Mouse (Mus musculus) hindlimb bud, embryonic 11.5 days (tissue): ENCODE results near the gene Adgrf3.
"Not testable (repeated sequence)": the region's sequence is repeated elsewhere in the genome, so short reads cannot be mapped to it uniquely, and the experiment has no call there.

Source experiments
- DNase-seq: peaks from one replicate; pipeline ENCODE4 v3.0.0-alpha.2; 2012; ENCODE audit warnings: low read depth, low spot score; ENCODE audit errors: extremely low spot score

Gene Adgrf3

DNA sequence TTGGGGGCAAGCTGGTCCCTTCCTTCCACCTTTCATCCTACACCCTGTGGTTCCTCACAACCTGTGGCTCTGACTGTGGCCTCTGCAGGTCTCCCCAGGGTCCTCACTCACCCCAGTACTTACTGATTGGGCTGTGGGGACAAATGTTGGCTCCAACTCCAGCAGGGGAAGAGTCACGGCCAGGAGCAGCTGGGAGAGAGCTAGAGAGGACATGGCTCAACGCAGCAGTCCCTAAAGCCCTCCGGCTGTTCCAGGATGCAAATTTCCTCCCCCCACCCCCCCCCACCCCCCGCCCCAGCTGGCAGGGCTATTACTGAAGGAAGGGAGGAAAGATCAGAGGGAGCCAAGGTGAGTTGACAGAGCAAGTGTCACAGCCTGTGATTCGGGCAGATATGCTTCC is at the start of gene Adgrf3:
Gene Adgrf3 (minus strand): TSS at position 230 of the 400 bp plus-strand sequence.
- DNase-seq, result no peak

GRCm38 (mm10) chr5:30247666-30248065 is 42.1 kb upstream of the Adgrf3 start:
- DNase-seq, result no peak

DNA sequence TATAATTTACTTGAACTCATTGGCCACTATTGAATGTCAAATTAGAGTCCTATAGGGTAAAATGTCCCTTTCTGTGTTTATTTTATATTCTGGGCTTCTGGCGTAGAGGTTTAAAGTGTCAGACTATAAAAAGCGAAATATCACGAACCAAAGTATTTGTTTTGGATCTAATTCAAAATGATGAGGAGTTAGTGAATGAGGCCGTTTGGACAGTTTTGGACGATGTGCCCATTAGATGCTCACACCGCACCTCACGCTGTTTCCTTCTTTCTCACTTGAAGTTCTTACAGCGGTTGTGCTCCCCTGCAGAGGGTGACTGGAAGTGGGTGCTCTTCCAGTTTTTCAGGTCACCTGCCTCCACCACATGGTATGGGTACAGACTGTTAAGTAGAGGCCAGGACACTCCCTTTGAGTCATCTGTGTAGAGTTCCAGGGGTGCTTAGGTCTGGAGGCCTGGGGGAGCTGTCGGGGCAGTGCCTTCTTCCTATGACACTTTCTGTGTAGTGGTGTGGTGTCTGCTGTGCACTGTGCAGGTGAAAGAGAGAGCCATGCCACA is 40.4 kb upstream of the Adgrf3 start:
- no peak for DNase-seq

- no peak for DNase-seq
Observed at GRCm38 (mm10) chr5:30243741-30244140, 38.2 kb upstream of the Adgrf3 start.

DNA sequence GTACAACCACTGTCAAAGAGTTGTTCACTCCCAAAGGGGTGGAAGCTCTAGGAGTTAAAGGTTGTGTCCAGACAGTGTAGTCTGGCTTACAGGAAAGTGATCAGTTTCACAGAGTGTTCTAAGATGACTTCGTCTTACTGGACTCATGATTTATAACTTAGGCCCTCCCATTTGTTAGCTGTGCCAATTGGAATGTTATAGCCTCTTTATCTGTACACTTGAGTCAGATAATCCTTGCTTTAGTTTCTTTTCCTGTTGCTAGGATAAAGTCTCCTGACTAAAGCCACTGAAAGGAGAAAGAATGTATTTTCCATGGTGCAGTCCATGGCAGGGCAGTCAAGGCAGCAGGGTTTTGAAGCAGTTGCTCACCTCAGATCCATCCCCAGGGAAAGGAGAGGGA is 36.9 kb upstream of the Adgrf3 start:
- no peak for DNase-seq

GRCm38 (mm10) chr5:30240552-30240951 is 35.0 kb upstream of the Adgrf3 start:
- DNase-seq, result no peak

DNA sequence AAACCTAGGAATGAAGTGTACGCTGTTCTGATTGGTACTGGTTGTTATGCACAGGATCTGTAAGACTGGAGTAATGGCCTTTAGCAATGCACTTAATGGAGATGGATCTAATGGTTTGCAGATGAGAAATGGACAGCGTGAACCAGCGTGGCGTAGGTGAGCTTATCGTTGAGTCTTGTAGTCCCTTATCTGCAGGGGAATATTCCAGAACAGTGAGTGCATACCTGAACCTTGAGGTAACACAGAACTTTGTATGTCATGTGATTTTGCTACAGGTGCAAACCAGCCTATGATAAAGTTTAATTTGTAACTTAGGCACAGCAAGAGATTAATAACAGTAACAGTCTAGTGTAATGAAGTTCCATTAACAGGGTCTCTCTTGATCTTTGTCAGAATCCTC is 33.0 kb upstream of the Adgrf3 start:
- DNase-seq, result no peak

DNA sequence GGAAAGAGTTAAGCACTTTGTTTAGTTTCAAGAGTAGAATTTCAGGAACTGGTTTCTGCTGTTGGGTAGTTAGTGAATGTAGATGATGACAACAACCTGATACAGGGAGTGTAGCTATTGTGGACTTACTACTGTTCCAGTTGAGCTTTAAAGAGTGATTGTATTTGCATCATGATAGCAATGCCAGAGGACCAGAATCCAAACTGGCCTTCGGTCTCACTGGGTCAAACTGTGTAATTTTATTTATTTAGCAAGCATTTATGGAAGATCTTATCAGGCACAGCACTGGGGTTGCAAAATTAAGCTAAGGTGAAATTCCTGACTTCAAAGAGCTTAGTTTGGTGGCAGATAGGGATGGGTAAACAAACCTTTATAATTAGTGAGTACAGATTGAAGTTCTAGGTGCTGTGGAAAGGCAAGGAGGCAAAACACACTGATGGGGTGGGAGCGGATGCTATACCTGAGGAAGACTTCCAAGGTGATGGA is 30.2 kb upstream of the Adgrf3 start:
- no peak for DNase-seq

- DNase-seq, result no peak
Observed at GRCm38 (mm10) chr5:30233979-30234378, 28.5 kb upstream of the Adgrf3 start.

DNA sequence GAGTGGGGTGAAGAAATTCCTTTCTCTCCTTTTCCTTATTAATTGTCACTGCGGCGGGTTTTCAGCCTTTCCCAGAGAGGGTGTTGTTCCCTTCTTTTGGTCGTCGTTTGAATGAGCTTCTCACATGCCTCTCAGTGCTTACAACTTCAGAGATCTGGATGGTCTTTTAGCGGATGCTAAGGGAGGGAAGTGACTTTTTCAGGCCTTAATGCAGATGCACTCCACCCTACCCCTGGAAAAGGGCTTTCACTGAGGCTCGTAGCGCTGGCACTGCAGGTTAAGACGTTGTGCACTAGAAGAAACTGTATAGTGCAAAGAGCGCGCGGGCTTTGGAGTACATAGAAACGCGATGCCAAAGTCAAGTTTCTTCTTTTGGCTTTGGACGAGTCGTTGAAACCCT is 27.5 kb upstream of the Adgrf3 start:
- DNase-seq, result no peak

DNA sequence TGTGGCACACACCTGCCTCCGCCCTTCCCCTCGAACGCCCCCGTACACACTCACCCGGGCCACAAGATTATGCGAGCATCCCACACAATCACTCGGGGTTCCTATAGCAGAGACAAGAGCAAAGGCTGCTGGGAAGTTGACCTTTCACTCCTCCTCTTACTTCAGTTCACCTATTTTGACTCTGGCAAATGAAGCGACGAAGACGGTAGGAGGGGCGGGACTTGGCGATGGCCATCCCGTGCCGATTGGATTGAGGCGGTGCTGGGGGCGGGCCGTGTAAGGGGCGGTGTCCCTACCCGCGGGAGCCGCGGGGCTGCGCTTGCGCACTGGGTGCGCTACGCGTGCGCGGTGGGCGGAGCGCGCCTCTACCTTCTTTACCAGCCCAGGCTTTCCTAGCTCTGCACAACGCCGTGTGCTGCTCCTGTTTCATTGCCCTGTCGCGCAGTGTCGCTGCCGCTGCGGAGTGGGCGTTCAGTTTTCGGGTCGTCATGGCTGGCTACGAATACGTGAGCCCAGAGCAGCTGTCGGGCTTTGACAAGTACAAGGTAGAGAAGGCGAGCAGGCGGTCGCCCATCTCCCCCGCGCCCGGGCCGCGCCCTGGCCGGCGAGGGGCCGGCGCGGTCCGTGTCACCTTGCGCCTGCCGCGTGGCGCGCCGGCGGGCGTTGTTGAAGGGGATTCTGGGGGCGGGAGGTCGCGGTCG is 26.9 kb upstream of the Adgrf3 start, which contains the start of gene Selenoi:
Gene Selenoi (plus strand): TSS at position 311 of the 701 bp plus-strand sequence.
- peak; percentile 82 for DNase-seq

- no peak for DNase-seq
Observed at GRCm38 (mm10) chr5:30231891-30232270, 26.4 kb upstream of the Adgrf3 start.

- no peak for DNase-seq
Observed at GRCm38 (mm10) chr5:30230901-30231300, 25.4 kb upstream of the Adgrf3 start.

DNA sequence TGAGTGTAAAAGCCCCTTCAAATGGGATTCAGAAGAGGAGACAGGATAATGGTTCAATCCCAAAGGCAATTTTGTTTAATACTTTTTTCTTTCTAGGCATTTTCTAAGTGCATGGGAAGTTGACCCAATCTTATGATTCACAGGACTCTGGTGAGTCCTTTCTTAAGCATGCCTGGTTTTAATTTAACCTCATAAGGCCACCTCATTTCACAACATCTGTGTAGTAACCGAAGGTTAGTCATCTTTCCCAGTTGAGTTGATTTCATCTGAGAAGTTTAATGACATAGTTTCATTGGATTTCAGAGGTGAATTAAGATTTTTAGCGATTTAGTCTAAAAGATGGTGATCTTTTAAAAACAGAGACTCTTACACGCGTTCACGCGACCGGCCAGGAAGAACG is 17.2 kb upstream of the Adgrf3 start:
- DNase-seq, result no peak

DNA sequence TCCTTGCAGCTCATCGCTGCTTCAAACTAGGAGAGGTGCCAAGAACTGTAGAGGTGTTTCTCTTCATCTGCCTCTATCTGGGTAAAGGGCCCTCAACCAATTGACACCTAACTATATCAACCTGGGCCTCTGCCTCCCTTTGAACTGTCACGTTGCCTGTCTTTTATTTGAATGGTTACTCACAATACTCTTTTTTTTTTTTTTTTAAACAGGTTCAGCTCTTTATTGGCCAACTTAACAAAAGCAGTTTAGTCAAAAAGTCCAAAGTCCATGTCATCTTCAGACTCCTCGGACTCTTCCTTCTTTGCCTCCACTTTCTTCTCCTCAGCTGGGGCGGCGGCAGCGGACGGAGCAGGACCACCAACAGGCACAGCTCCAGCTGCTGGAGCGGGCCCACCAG is 15.1 kb upstream of the Adgrf3 start:
- DNase-seq, result no peak

GRCm38 (mm10) chr5:30219715-30220114 is 14.2 kb upstream of the Adgrf3 start:
- DNase-seq, result no peak

- DNase-seq, result no peak
Observed at GRCm38 (mm10) chr5:30215970-30216369, 10.4 kb upstream of the Adgrf3 start.

DNA sequence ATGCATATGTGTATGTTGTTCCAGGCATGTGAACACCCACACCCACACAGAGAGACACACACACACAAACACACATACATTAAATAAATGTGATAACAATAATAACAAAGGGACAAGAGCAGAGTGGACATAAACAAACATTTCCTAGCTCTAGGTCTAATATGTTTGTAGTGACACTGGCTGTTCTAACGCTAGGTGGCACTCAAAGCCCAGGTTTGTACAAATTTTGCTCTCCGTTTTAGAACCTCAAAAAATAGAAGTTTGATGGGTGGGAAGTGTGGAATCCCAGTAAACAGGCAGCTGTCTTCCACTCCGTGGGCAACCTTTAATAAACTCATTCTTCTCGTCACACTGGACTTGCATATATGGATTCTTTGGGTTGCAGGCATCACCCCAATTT is 9.4 kb upstream of the Adgrf3 start:
- no peak for DNase-seq

GRCm38 (mm10) chr5:30210758-30211157 is 5.2 kb upstream of the Adgrf3 start:
- not testable (repeated sequence) for DNase-seq

- no peak for DNase-seq
Observed at GRCm38 (mm10) chr5:30207276-30207675, 1.8 kb upstream of the Adgrf3 start.

- no peak for DNase-seq
Observed at GRCm38 (mm10) chr5:30205034-30205433, 488 bp downstream of the Adgrf3 start.

- DNase-seq, result no peak
Observed at GRCm38 (mm10) chr5:30204441-30204840, 1.1 kb downstream of the Adgrf3 start.
